Mouse (Mus musculus): ENCODE data around the gene Bnc2. TPM values are rescaled to one million over a fixed set of nuclear protein-coding genes. Genes with fewer than 3 reads are reported as not detected.

Bnc2 gene
- polyA plus RNA-seq, 1 experiment = 6.4 TPM

DNA sequence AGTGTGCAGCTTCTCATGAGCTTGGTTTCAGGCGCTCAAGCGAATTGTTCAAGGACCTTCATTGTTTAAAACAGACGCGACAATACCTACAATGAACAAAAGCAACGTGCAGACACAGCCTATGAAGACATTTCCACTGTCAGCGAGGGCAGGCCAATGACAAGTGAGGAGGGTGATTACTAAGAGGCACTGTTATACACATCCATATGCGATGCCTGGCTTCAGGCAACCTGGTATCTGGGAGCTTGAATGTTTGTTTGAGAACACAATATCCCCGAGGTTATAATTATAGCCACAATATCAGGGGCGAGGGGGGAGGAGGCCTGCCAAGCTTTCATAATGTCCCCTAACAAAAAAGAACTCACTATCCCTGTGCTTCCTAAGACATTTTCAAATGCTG lies 343.1 kb downstream of the Bnc2 start:
- Histone ChIP-seq H3K79me2 (ENCODE audit: control insufficient read depth, insufficient read depth) (no peaks in the 10 kb centered on the region), H3K36me3 (ENCODE audit: control insufficient read depth, insufficient read depth) (no peaks in the 10 kb centered on the region), H3K4me3 (no peak overlapping the region), H3ac (ENCODE audit: control insufficient read depth, insufficient read length) (no peak overlapping the region), H3K27me3 (ENCODE audit: control insufficient read depth, insufficient read depth, insufficient read length) (no peaks in the 10 kb centered on the region), H3K4me2 (ENCODE audit: low read depth) (no peak overlapping the region)
- TF ChIP-seq MYOG (IDR thresholded peaks at IDR 0.05; ENCODE audit: control insufficient read depth in 1 of 3, insufficient read depth in 1 of 3, insufficient read length in 2 of 3, low read depth in 2 of 3) (no peak), E2F4 (IDR thresholded peaks at IDR 0.05; ENCODE audit: insufficient read depth) (no peak), TCF3 (IDR thresholded peaks at IDR 0.05; ENCODE audit: insufficient read length, low read depth) (no peak), MAX (IDR thresholded peaks at IDR 0.05; ENCODE audit: low read depth) (no peak), MYOD1 (IDR thresholded peaks at IDR 0.05; ENCODE audit: control insufficient read depth in 1 of 3, insufficient read length in 2 of 3, low read depth in 2 of 3) (no peak), POLR2AphosphoS2 (IDR thresholded peaks at IDR 0.05; ENCODE audit: insufficient read length, low read depth) (no peak), REST (IDR thresholded peaks at IDR 0.05; ENCODE audit: insufficient read depth, insufficient read length) (no peak), USF1 (IDR thresholded peaks at IDR 0.05; ENCODE audit: low read depth) (no peak), CEBPB (IDR thresholded peaks at IDR 0.05; ENCODE audit: insufficient read depth, poor library complexity, severe bottlenecking) (no peak), SRF (IDR thresholded peaks at IDR 0.05; ENCODE audit: control insufficient read depth, insufficient read length, low read depth) (no peak), TCF12 (IDR thresholded peaks at IDR 0.05; ENCODE audit: insufficient read depth, poor library complexity, severe bottlenecking) (no peak), POLR2A (IDR thresholded peaks at IDR 0.05; ENCODE audit: insufficient read length, low read depth) (no peak)

- no peaks in the 10 kb centered on the region for H3K79me2 ChIP-seq (ENCODE audit: control insufficient read depth, insufficient read depth)
- no peaks in the 10 kb centered on the region for H3K27me3 ChIP-seq (ENCODE audit: control insufficient read depth, insufficient read depth, insufficient read length)
- no peak overlapping the region for H3K4me2 ChIP-seq (ENCODE audit: low read depth)
- no peak for TF ChIP-seq MYOG (IDR thresholded peaks at IDR 0.05; ENCODE audit: control insufficient read depth in 1 of 3, insufficient read depth in 1 of 3, insufficient read length in 2 of 3, low read depth in 2 of 3)
- no peak for TF ChIP-seq MYOD1 (IDR thresholded peaks at IDR 0.05; ENCODE audit: control insufficient read depth in 1 of 3, insufficient read length in 2 of 3, low read depth in 2 of 3)
- no peak for TF ChIP-seq CEBPB (IDR thresholded peaks at IDR 0.05; ENCODE audit: insufficient read depth, poor library complexity, severe bottlenecking)
- H3K4me3 ChIP-seq = no peak overlapping the region
- no peaks in the 10 kb centered on the region for H3K36me3 ChIP-seq (ENCODE audit: control insufficient read depth, insufficient read depth)
- H3ac ChIP-seq (ENCODE audit: control insufficient read depth, insufficient read length) = no peak overlapping the region
These were observed 343.6 kb downstream of the Bnc2 start for GRCm38 (mm10) chr4:84331450-84331849.

DNA sequence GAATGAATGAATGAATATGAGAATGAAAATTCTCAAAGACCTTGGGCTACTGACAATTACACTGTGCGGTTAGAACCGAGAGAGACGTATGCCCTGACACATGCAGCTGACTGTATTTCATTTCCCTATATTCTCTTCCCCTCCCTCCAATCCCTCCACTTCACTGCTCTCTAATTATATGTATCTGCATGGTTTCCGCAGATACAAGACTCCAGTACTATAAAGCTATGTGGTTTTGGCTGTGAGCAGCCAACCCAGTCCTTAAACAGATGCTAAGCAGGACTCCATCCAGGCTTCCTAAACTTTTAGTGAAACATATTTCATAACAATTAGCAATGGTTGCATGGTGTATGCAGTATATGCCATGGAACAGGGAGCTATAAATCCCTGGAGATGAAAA lies 344.6 kb downstream of the Bnc2 start:
- TF ChIP-seq E2F4 (IDR thresholded peaks at IDR 0.05; ENCODE audit: insufficient read depth) (no peak), REST (IDR thresholded peaks at IDR 0.05; ENCODE audit: insufficient read depth, insufficient read length) (no peak)
- Histone ChIP-seq H3K4me2 (ENCODE audit: low read depth) (no peak overlapping the region), H3ac (ENCODE audit: control insufficient read depth, insufficient read length) (no peak overlapping the region), H3K79me2 (ENCODE audit: control insufficient read depth, insufficient read depth) (no peaks in the 10 kb centered on the region), H3K27me3 (ENCODE audit: control insufficient read depth, insufficient read depth, insufficient read length) (no peaks in the 10 kb centered on the region), H3K36me3 (ENCODE audit: control insufficient read depth, insufficient read depth) (no peaks in the 10 kb centered on the region), H3K4me3 (no peak overlapping the region)

DNA sequence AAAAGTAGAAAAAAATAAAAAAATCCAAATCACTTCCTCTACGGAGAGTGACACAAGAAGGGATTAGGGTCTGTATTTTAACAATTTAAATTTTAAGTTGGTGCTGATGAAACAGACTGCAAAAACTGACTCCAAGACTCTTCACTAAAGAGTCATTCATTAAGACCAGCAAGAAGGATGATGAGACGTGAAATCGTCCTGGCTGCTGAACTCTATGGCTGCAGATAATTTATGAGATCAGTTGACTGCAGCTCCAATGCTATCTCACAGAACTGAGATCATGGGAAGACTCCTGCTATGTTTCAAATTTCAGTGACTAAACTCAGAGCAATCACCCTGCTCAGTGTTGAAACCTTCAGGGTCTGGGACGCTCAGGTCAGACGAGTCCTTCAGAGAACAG lies 345.4 kb downstream of the Bnc2 start:
- no peak for TF ChIP-seq USF1 (IDR thresholded peaks at IDR 0.05; ENCODE audit: low read depth)
- peak; percentile 89 for TF ChIP-seq CEBPB (IDR thresholded peaks at IDR 0.05; ENCODE audit: insufficient read depth, poor library complexity, severe bottlenecking)
- TF ChIP-seq MYOD1 (IDR thresholded peaks at IDR 0.05; ENCODE audit: control insufficient read depth in 1 of 3, insufficient read length in 2 of 3, low read depth in 2 of 3) = no peak
- Histone ChIP-seq H3K4me2 (ENCODE audit: low read depth) (no peak overlapping the region), H3ac (ENCODE audit: control insufficient read depth, insufficient read length) (no peak overlapping the region), H3K4me3 (no peak overlapping the region), H3K36me3 (ENCODE audit: control insufficient read depth, insufficient read depth) (no peaks in the 10 kb centered on the region), H3K79me2 (ENCODE audit: control insufficient read depth, insufficient read depth) (no peaks in the 10 kb centered on the region), H3K27me3 (ENCODE audit: control insufficient read depth, insufficient read depth, insufficient read length) (no peaks in the 10 kb centered on the region)

- Histone ChIP-seq H3K27me3 (ENCODE audit: control insufficient read depth, insufficient read depth, insufficient read length) (no peaks in the 10 kb centered on the region), H3K36me3 (ENCODE audit: control insufficient read depth, insufficient read depth) (no peaks in the 10 kb centered on the region), H3K79me2 (ENCODE audit: control insufficient read depth, insufficient read depth) (no peaks in the 10 kb centered on the region), H3ac (ENCODE audit: control insufficient read depth, insufficient read length) (no peak overlapping the region), H3K4me3 (no peak overlapping the region), H3K4me2 (ENCODE audit: low read depth) (no peak overlapping the region)
- TF ChIP-seq TCF12 (IDR thresholded peaks at IDR 0.05; ENCODE audit: insufficient read depth, poor library complexity, severe bottlenecking) = no peak
These were observed 350.7 kb downstream of the Bnc2 start for GRCm38 (mm10) chr4:84324371-84324770.

DNA sequence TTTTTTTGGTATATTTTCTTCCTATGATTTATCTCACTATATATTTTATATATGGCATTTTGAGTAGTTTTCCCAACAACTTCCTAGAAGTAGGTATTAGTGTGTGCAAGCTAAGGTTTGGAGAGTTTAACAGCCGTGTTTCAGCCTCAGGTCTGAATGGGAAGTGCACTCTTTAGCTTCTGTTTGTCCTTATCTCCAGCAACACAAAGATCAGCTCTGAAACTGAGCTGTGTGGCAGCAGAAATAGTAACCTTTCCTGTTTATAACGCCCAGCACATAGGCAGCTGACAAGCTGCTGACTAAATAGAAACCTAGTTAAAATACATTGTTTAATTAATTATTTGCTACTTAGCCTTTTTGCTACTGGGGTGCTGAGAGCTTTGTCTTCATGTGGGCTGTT lies 353.5 kb downstream of the Bnc2 start:
- H3K4me3 ChIP-seq = no peak overlapping the region
- no peak overlapping the region for H3ac ChIP-seq (ENCODE audit: control insufficient read depth, insufficient read length)
- H3K4me2 ChIP-seq (ENCODE audit: low read depth) = no peak overlapping the region
- TF ChIP-seq REST (IDR thresholded peaks at IDR 0.05; ENCODE audit: insufficient read depth, insufficient read length) = no peak
- no peak for TF ChIP-seq POLR2AphosphoS2 (IDR thresholded peaks at IDR 0.05; ENCODE audit: insufficient read length, low read depth)
- TF ChIP-seq MYOD1 (IDR thresholded peaks at IDR 0.05; ENCODE audit: control insufficient read depth in 1 of 3, insufficient read length in 2 of 3, low read depth in 2 of 3) = no peak
- no peak for TF ChIP-seq TCF12 (IDR thresholded peaks at IDR 0.05; ENCODE audit: insufficient read depth, poor library complexity, severe bottlenecking)
- TF ChIP-seq TCF3 (IDR thresholded peaks at IDR 0.05; ENCODE audit: insufficient read length, low read depth) = no peak
- TF ChIP-seq SRF (IDR thresholded peaks at IDR 0.05; ENCODE audit: control insufficient read depth, insufficient read length, low read depth) = no peak
- no peak for TF ChIP-seq E2F4 (IDR thresholded peaks at IDR 0.05; ENCODE audit: insufficient read depth)
- no peak for TF ChIP-seq POLR2A (IDR thresholded peaks at IDR 0.05; ENCODE audit: insufficient read length, low read depth)
- TF ChIP-seq USF1 (IDR thresholded peaks at IDR 0.05; ENCODE audit: low read depth) = no peak
- no peak for TF ChIP-seq CEBPB (IDR thresholded peaks at IDR 0.05; ENCODE audit: insufficient read depth, poor library complexity, severe bottlenecking)
- no peak for TF ChIP-seq MYOG (IDR thresholded peaks at IDR 0.05; ENCODE audit: control insufficient read depth in 1 of 3, insufficient read depth in 1 of 3, insufficient read length in 2 of 3, low read depth in 2 of 3)
- no peak for TF ChIP-seq MAX (IDR thresholded peaks at IDR 0.05; ENCODE audit: low read depth)
- H3K36me3 ChIP-seq (ENCODE audit: control insufficient read depth, insufficient read depth) = no peaks in the 10 kb centered on the region
- H3K27me3 ChIP-seq (ENCODE audit: control insufficient read depth, insufficient read depth, insufficient read length) = no peaks in the 10 kb centered on the region
- H3K79me2 ChIP-seq (ENCODE audit: control insufficient read depth, insufficient read depth) = no peaks in the 10 kb centered on the region
